Mouse (Mus musculus) A20 (cell line): ENCODE measurements around the gene Ddx23.

Experiments
- DNase-seq: peaks from one replicate; pipeline ENCODE4 v3.0.0-alpha.2; 2011; ENCODE audit warnings: low read depth, low spot score

The Ddx23 gene

GRCm38 (mm10) chr15:98662567-98663545 lies at the start of gene Ddx23:
TSS of gene Ddx23 (minus strand) at chr15:98662894.
- DNase-seq, result peak; percentile 96

GRCm38 (mm10) chr15:98710442-98710841 lies 47.7 kb upstream of the Ddx23 start:
- peak; percentile 79 for DNase-seq

GRCm38 (mm10) chr15:98707766-98708372 lies 45.2 kb upstream of the Ddx23 start, which contains the start of gene Ccdc65:
TSS of gene Ccdc65 (plus strand) at chr15:98708207.
- peak; percentile 88 for DNase-seq

GRCm38 (mm10) chr15:98704312-98704711 lies 41.6 kb upstream of the Ddx23 start:
- DNase-seq, result no peak

- DNase-seq, result peak; percentile 85
Measured at GRCm38 (mm10) chr15:98699190-98700105, 36.8 kb upstream of the Ddx23 start.

- DNase-seq, result no peak
Measured at GRCm38 (mm10) chr15:98696216-98696615, 33.5 kb upstream of the Ddx23 start.

- DNase-seq, result no peak
Measured at GRCm38 (mm10) chr15:98695726-98696125, 33.0 kb upstream of the Ddx23 start.

GRCm38 (mm10) chr15:98692171-98692715 lies 29.5 kb upstream of the Ddx23 start:
- no peak for DNase-seq

GRCm38 (mm10) chr15:98691486-98692147 lies 28.9 kb upstream of the Ddx23 start:
- DNase-seq, result no peak

- DNase-seq, result no peak
Measured at GRCm38 (mm10) chr15:98689682-98690081, 27.0 kb upstream of the Ddx23 start.

- DNase-seq, result peak; percentile 27
Measured at GRCm38 (mm10) chr15:98685926-98686325, 23.2 kb upstream of the Ddx23 start.

GRCm38 (mm10) chr15:98683746-98684145 lies 21.1 kb upstream of the Ddx23 start:
- DNase-seq, result no peak

- no peak for DNase-seq
Measured at GRCm38 (mm10) chr15:98683177-98683576, 20.5 kb upstream of the Ddx23 start.

- no peak for DNase-seq
Measured at GRCm38 (mm10) chr15:98681633-98682032, 18.9 kb upstream of the Ddx23 start.

GRCm38 (mm10) chr15:98680660-98681059 lies 18.0 kb upstream of the Ddx23 start:
- DNase-seq, result no peak

- no peak for DNase-seq
Measured at GRCm38 (mm10) chr15:98677977-98678376, 15.3 kb upstream of the Ddx23 start.

GRCm38 (mm10) chr15:98676940-98677728 lies 14.4 kb upstream of the Ddx23 start, which contains the start of gene Rnd1:
TSS of gene Rnd1 (minus strand) at chr15:98677461.
- peak; percentile 92 for DNase-seq

GRCm38 (mm10) chr15:98676471-98676870 lies 13.8 kb upstream of the Ddx23 start:
- DNase-seq, result peak; percentile 57

GRCm38 (mm10) chr15:98675634-98676250 lies 13.0 kb upstream of the Ddx23 start:
- no peak for DNase-seq
